Mouse (Mus musculus) intestine, postnatal 0 days (tissue): Measurements from ENCODE around the gene Gm10382. TPM values are rescaled to one million over a fixed set of nuclear protein-coding genes. Genes with fewer than 3 reads are reported as not detected.

Experiments used
- ATAC-seq: fragments of 200-750 bp; cut with Nextera tagmentation; 2 replicates; pipeline ENCODE4 v1.8.0; 2017; ENCODE audit warnings: mild to moderate bottlenecking, moderate TSS enrichment, moderate library complexity
- H3K27ac ChIP-seq: fragments of 300-500 bp; sonication (generic); 2 replicates; pipeline ENCODE4 v1.5.1; 2014; ENCODE audit warnings: mild to moderate bottlenecking, low read depth, low read length, moderate library complexity
- H3K27me3 ChIP-seq: fragments of 300-500 bp; sonication (generic); replicated peaks from 2 replicates; pipeline ENCODE4 v1.6.1; 2014; ENCODE audit warnings: low read length, mixed read lengths; ENCODE audit not compliant: control insufficient read depth, insufficient read depth
- H3K36me3 ChIP-seq: fragments of 300-500 bp; sonication (generic); 2 replicates; pipeline ENCODE4 v1.6.1; 2014; ENCODE audit warnings: mild to moderate bottlenecking, moderate library complexity; ENCODE audit not compliant: control insufficient read depth, insufficient read depth
- H3K4me1 ChIP-seq: fragments of 300-500 bp; sonication (generic); replicated peaks from 2 replicates; pipeline ENCODE4 v1.6.1; 2014; ENCODE audit warnings: antibody characterized with exemption, low read length, mixed read lengths; ENCODE audit not compliant: control insufficient read depth, insufficient read depth
- H3K4me2 ChIP-seq: fragments of 300-500 bp; sonication (generic); replicated peaks from 2 replicates; pipeline ENCODE4 v1.6.1; 2014; ENCODE audit warnings: low read depth, mild to moderate bottlenecking, moderate library complexity
- H3K4me3 ChIP-seq: fragments of 300-500 bp; sonication (generic); 2 replicates; pipeline ENCODE4 v1.5.1; 2014; ENCODE audit warnings: low read depth, low read length
- H3K9ac ChIP-seq: fragments of 300-500 bp; sonication (generic); 2 replicates; pipeline ENCODE4 v1.6.1; 2014; ENCODE audit warnings: mild to moderate bottlenecking, low read depth, low read length
- H3K9me3 ChIP-seq: fragments of 300-500 bp; sonication (generic); 2 replicates; pipeline ENCODE4 v1.6.1; 2016; ENCODE audit warnings: mixed run types; ENCODE audit not compliant: control insufficient read depth
- CTCF ChIP-seq: sonication (generic); IDR thresholded peaks from 2 replicates; pipeline ENCODE4 v1.5.1; 2016; ENCODE audit warnings: low read depth, mild to moderate bottlenecking, control low read depth, antibody characterized with exemption, moderate library complexity
- WGBS: fragments of 180-500 bp; shearing (Covaris S2); extraction: QIAGEN DNeasy Blood & Tissue Kit; methylation state at CpG from one replicate; pipeline ENCODE4 v1.1.7; 2014; 5-methylcytosine and 5-hydroxymethylcytosine counted together
- polyA plus RNA-seq: library from polyadenylated mRNA; unstranded; fragments of >200 nt; fragmentation: Nextera tagmentation; extraction: Ambion mirVana; gene quantifications from 2 replicates; pipeline ENCODE4 v1.2.1, GENCODE M21; 2015

The Gm10382 gene
- polyA plus RNA-seq, 1 experiment from 2014 or later = 0.16 TPM

DNA sequence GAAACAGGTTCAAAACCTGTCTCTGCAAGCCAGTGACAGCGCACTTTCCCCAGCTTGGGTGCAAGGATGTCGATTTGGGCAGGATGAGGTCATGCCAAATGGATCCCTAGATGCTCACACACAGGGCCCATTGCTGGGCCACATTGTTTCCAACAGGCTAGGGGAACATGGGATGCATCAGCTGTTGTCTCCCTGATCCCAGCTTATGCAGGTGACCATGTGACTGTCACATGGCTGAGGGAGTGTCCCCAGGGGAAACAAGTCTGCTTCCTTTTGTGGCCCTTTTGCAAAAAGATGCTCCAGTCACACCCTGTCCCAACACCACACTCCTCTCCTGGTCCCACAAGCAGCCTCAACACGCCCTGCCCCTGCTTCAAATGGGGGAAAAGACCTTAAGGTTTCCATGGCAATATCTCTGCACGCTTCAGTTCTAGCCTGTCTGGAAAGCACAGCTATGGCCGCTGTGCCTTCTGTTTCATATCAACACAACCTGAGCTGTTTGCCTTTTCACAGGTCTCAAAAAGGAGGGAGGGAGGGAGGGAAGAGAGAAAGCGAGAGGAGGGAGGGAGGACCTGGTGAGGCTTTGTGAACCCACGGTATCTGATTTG lies 34.1 kb upstream of the Gm10382 start:
- no peak overlapping the region for H3K4me2 ChIP-seq
- H3K27me3 ChIP-seq = peaks cover 5% of the 10 kb centered on the region; the same call in 1 of the 2 replicates
- TF ChIP-seq CTCF = no peak
- ATAC-seq = no peak
- no peak overlapping the region for H3K27ac ChIP-seq
- 56% methylated on average over 7 of the region's 7 CpGs for WGBS
- no peak overlapping the region for H3K9ac ChIP-seq
- no peaks in the 10 kb centered on the region for H3K9me3 ChIP-seq
- no peaks in the 10 kb centered on the region for H3K4me1 ChIP-seq
- H3K36me3 ChIP-seq = no peaks in the 10 kb centered on the region
- H3K4me3 ChIP-seq = no peak overlapping the region

GRCm38 (mm10) chr5:125355650-125356049 lies 33.5 kb upstream of the Gm10382 start:
- H3K4me3 ChIP-seq = no peak overlapping the region
- H3K4me1 ChIP-seq = no peaks in the 10 kb centered on the region
- no peaks in the 10 kb centered on the region for H3K36me3 ChIP-seq
- no peak overlapping the region for H3K9ac ChIP-seq
- no peak for TF ChIP-seq CTCF
- no peak for ATAC-seq
- peaks cover 5% of the 10 kb centered on the region; the same call in 1 of the 2 replicates for H3K27me3 ChIP-seq
- 39% methylated on average over 7 of the region's 7 CpGs for WGBS
- no peak overlapping the region for H3K27ac ChIP-seq
- H3K4me2 ChIP-seq = no peak overlapping the region
- no peaks in the 10 kb centered on the region for H3K9me3 ChIP-seq

- WGBS = 75% methylated on average over 12 of the region's 12 CpGs
- no peaks in the 10 kb centered on the region for H3K4me1 ChIP-seq
- H3K9ac ChIP-seq = no peak overlapping the region
- H3K27me3 ChIP-seq = peaks cover 5% of the 10 kb centered on the region; the same call in 1 of the 2 replicates
- ATAC-seq = no peak
- no peak overlapping the region for H3K4me3 ChIP-seq
- TF ChIP-seq CTCF = no peak
- H3K9me3 ChIP-seq = no peaks in the 10 kb centered on the region
- H3K27ac ChIP-seq = no peak overlapping the region
- H3K4me2 ChIP-seq = no peak overlapping the region
- no peaks in the 10 kb centered on the region for H3K36me3 ChIP-seq
Measured at GRCm38 (mm10) chr5:125357543-125358269, 31.4 kb upstream of the Gm10382 start.

- no peak for ATAC-seq
- TF ChIP-seq CTCF = 0 out of 2 replicates have a peak, but pooled peaks have one; percentile 7
Measured at GRCm38 (mm10) chr5:125358270-125358608, 30.9 kb upstream of the Gm10382 start.

DNA sequence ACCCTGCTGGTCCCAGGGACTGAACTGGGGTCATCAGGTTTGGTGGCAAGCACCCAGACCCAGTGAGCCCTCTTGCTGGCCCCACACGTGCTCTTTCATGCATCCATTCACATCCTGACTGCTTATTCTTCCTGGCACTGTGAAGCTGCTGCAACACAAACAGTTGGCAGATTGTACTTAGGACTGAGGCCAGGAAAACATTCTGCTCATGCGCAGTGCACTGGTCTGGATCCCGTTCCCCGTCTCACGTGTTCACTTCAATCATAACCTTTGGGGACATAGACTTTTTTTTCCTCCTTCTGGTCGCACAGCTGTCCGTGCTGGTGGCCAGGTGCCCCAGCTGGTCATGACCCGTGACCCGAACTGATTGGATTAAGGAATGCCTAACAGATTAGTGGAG lies 28.6 kb upstream of the Gm10382 start:
- no peaks in the 10 kb centered on the region for H3K9me3 ChIP-seq
- H3K36me3 ChIP-seq = no peaks in the 10 kb centered on the region
- no peak overlapping the region for H3K4me2 ChIP-seq
- TF ChIP-seq CTCF = no peak
- no peak overlapping the region for H3K27ac ChIP-seq
- H3K4me1 ChIP-seq = no peaks in the 10 kb centered on the region
- H3K4me3 ChIP-seq = no peak overlapping the region
- 59% methylated on average over 9 of the region's 9 CpGs for WGBS
- peaks cover 5% of the 10 kb centered on the region; the same call in 1 of the 2 replicates for H3K27me3 ChIP-seq
- ATAC-seq = peak; percentile 48
- H3K9ac ChIP-seq = no peak overlapping the region

More at GRCm38 (mm10) chr5:125358270-125358608, 30.9 kb upstream of the Gm10382 start:
- peaks cover 5% of the 10 kb centered on the region; the same call in 1 of the 2 replicates for H3K27me3 ChIP-seq
- no peaks in the 10 kb centered on the region for H3K36me3 ChIP-seq
- no peak overlapping the region for H3K4me2 ChIP-seq
- no peak overlapping the region for H3K4me3 ChIP-seq
- H3K4me1 ChIP-seq = no peaks in the 10 kb centered on the region
- H3K9ac ChIP-seq = no peak overlapping the region
- WGBS = 63% methylated on average over 5 of the region's 5 CpGs
- H3K27ac ChIP-seq = no peak overlapping the region
- no peaks in the 10 kb centered on the region for H3K9me3 ChIP-seq

- Histone ChIP-seq H3K4me1 (no peaks in the 10 kb centered on the region), H3K36me3 (no peaks in the 10 kb centered on the region), H3K27ac (no peak overlapping the region), H3K9ac (no peak overlapping the region), H3K27me3 (peaks cover 3% of the 10 kb centered on the region; the same call in 1 of the 2 replicates), H3K4me3 (no peak overlapping the region), H3K9me3 (no peaks in the 10 kb centered on the region), H3K4me2 (no peak overlapping the region)
- no peak for ATAC-seq
- 78% methylated on average over 16 of the region's 16 CpGs for WGBS
- TF ChIP-seq CTCF = no peak
Measured at GRCm38 (mm10) chr5:125360981-125361510, 28.1 kb upstream of the Gm10382 start.
